Mouse (Mus musculus): ENCODE measurements around the gene Unk.
"Not testable (repeated sequence)": the region's sequence is repeated elsewhere in the genome, so short reads cannot be mapped to it uniquely, and the experiment has no call there.

Gene Unk

DNA sequence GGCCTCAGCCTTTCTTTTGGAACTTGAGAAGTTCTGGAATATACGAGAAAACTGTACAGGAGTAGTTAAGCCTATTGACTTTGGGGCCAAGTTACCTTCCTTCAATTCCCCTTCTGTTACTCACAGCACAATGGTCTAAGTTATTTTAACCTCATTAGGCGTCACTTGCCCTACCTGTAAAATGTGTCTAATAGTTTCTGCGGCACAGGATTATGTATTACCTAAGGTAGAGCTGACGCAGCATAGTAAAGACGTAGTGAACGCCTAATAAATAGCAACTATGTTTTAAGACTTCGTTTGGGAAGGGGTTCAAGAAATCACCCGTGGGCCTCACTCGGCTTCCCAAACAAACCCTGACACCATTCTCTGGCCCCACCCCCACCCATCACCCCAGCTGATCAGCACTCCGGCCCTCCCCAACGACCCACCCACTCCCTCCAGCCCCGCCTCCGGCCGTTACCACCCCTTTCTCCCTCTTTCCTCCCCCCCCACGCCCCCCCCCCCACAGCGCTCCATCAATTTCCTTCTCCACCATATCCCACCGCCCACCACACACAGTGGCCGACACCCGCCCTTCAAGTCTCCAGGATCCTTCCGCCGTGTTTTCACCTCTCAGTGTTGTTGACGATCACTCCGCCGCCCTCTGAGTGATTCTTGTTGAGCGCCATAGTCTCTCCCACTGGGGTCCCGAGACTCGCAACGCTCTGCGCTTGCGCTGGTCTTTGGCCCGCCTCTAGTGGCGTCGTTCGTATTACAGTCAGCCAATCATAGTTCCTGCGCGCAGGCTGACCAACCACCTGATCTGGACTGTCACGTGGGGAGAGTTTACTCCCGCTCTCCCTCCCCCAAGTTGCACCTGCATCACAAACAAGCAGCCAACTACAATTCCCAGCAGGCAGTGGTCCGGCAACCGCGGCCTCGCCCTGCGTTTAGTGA, 56.4 kb downstream of the Unk start, which contains the start of gene Wbp2:
Gene Wbp2 (minus strand): TSS at position 738 of the 936 bp plus-strand sequence.
- ATAC-seq (ENCODE audit: insufficient number of reproducible peaks, low FRiP score, low TSS enrichment) = peak; percentile 87

- peak; percentile 70; the same call in 1 of the 2 replicates for ATAC-seq (ENCODE audit: insufficient number of reproducible peaks, low FRiP score, low TSS enrichment)
These were observed 57.3 kb downstream of the Unk start for GRCm38 (mm10) chr11:116087194-116088130.

GRCm38 (mm10) chr11:116088188-116088587, 58.1 kb downstream of the Unk start:
- ATAC-seq (ENCODE audit: insufficient number of reproducible peaks, low FRiP score, low TSS enrichment) = no peak

GRCm38 (mm10) chr11:116088741-116089394, 58.7 kb downstream of the Unk start:
- no peak for ATAC-seq (ENCODE audit: insufficient number of reproducible peaks, low FRiP score, low TSS enrichment)

DNA sequence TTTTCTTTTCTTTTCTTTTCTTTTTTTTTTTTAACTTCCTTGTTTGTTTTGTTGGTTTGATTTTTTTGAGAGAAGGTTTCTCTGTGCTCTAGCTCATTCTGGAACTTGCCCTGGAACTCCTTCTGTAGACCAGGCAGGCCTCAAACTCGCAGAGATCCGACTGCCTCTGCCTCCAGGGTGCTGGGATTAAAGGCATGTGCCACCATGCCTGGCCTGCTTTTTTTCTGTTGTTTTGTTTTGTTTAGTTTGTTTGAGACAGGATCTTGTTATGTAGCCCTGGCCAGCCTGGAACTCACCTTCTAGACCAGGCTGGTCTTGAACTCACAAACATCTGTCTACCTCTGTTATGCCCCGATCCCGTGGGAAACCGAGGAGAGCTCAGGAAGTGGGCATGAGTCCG, 59.4 kb downstream of the Unk start:
- ATAC-seq (ENCODE audit: insufficient number of reproducible peaks, low FRiP score, low TSS enrichment) = no peak

- no peak for ATAC-seq (ENCODE audit: insufficient number of reproducible peaks, low FRiP score, low TSS enrichment)
These were observed 61.5 kb downstream of the Unk start for GRCm38 (mm10) chr11:116091591-116091990.

- not testable (repeated sequence) for ATAC-seq (ENCODE audit: insufficient number of reproducible peaks, low FRiP score, low TSS enrichment)
These were observed 62.8 kb downstream of the Unk start for GRCm38 (mm10) chr11:116092959-116093358.

DNA sequence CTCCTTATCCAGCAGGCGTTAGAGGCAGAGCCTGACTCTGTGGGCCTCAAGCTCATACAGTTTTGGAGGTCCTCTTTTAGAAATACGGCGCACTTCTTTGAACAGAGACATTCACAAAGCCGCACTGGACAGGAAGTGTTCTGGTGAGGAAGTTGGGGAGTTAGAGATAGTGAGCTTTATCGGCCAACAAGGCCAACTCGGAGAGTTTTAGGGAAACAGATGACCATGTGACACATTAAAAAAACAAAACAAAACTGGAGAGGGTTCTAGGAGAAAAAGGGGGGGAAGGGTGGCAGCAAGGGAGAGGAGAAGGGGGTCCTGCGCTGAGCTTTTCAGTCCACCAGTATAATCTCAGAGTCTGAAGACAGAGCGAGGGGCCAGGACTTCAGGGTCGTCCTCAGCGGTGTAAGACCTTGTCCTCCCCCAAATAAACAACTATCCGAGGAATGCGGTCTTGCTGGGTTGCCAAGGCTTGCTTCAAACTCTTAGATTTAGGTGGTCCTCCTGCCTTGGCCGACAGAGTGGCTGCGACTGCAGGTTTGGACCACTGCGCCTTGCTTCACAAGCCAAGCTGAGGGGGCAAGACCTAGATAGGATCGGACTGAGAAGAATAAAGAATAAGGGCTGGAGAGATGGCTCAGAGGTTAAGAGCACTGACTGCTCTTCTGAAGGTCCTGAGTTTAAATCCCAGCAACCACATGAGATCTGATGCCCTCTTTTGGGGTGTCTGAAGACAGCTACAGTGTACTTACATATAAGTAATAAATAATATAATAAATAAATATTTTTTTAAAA, 63.8 kb downstream of the Unk start:
- no peak for ATAC-seq (ENCODE audit: insufficient number of reproducible peaks, low FRiP score, low TSS enrichment)

- ATAC-seq (ENCODE audit: insufficient number of reproducible peaks, low FRiP score, low TSS enrichment) = no peak
These were observed 65.5 kb downstream of the Unk start for GRCm38 (mm10) chr11:116095573-116095972.

DNA sequence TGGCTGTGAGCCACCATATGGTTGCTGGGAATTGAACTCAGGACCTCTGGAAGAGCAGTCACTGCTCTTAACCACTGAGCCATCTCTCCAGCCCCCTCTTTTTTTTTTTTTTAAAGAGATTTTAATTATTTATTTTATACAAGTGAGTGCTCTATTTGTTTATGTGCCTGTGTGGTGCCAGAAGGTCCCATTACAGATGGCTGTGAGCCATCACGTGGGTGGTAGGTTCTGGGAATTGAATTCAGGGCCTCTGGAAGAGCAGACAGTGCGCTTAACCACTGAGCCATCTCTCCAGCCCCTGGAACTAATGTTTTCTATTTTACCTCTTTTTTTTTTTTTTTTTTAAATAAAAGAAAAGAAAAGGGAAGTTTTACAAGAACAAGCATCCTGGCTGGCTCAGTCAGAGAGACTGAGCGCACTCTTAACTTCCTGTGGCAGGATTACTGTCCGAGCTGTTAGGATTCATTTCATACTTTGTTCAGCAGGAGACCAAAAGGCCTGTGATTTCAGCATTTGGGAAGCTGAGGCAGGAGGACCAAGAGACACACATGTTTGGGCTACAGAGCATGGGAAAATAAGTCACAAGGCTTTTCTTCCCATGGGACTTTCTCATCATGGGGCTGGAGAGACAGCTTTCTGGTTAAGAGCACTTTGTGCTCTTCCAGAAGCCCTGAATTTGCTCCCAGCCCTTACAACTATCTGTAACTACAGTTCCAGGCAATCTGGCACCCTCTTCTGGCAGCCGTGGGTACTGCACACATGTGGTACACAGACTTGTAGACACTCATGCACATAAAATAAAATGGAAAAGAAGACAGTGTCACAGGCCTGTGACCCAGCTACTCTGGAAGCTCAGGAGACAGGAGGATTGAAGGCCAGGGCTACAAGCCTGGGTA, 66.3 kb downstream of the Unk start:
- no peak for ATAC-seq (ENCODE audit: insufficient number of reproducible peaks, low FRiP score, low TSS enrichment)

DNA sequence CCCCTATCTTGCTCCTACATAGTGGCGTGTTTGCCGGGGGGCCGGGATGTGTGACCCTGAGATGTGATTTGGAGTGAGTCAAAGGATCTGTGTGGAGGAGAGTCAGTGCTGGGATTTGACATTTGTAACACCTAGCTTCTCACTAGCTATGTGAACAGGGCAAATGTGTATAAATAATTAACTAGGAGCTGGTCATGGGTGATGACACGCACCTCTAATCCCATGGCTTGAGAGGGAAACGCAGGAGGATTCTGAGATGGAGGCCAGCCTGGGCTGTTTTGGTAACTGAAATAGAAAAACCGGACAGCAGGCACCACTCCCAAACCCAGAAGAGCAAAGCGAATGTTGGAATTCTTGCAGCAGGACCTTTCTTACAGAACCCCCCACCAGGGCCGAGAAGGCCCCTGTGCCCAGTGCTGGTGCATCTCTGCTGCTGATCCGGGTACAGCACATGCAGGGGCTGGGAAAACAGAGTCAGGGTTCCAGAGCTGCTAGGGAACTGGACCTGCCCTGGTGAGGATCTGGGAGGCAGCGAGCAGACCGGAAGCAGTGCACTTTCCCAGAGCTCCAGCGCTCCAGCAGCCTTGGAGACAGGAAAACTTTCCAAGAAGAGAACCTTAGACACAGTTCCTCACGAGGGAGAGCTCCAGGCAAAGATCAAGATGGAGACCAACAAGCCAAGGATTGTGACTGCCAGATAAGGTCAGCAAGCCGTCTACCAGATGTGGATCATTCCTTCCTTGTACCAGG, 68.8 kb downstream of the Unk start:
- ATAC-seq (ENCODE audit: insufficient number of reproducible peaks, low FRiP score, low TSS enrichment) = no peak

DNA sequence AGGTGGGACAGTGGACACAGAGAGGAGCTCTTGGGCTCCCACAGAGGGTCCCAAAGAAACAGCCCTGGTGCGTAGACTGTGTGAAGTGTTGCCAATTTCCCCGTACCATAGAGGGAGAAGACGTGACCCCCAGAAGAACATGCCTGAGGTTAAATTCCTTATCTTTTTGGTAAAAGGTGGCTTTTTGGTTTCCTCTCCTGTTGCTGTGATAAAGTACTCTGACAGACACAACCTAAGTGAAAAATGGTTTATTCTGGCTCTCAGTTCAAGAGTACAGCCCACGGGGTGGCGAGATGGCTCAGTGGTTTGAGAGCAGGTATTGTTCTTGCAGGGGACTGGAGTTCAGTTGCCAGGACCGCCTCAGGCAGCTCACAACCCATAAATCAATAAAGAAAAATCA, 69.3 kb downstream of the Unk start:
- no peak for ATAC-seq (ENCODE audit: insufficient number of reproducible peaks, low FRiP score, low TSS enrichment)

GRCm38 (mm10) chr11:116100385-116100784, 70.3 kb downstream of the Unk start:
- no peak for ATAC-seq (ENCODE audit: insufficient number of reproducible peaks, low FRiP score, low TSS enrichment)

GRCm38 (mm10) chr11:116100839-116101238, 70.7 kb downstream of the Unk start:
- no peak for ATAC-seq (ENCODE audit: insufficient number of reproducible peaks, low FRiP score, low TSS enrichment)

- ATAC-seq (ENCODE audit: insufficient number of reproducible peaks, low FRiP score, low TSS enrichment) = no peak
These were observed 71.8 kb downstream of the Unk start for GRCm38 (mm10) chr11:116101931-116102381.

GRCm38 (mm10) chr11:116102472-116102871, 72.3 kb downstream of the Unk start:
- ATAC-seq (ENCODE audit: insufficient number of reproducible peaks, low FRiP score, low TSS enrichment) = no peak

DNA sequence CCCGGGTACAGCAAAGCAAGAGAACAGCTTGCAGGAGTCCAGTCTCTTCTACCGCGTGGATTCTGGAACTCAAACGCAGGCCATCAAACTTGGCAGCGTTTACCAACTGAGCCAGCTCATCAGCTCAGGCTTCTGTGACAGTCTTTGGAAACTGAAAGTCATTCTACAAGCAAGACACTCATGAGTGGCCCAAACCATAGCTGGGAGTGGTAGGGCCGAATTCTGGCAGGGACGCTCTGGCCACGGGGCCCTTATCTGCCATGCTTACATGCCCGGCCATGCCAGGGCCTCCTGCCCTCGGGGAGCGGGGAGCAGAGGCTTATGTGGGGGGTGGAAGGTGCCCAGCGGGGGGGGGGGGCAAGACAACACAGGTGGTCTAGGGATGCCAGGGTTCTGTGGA, 73.5 kb downstream of the Unk start:
- ATAC-seq (ENCODE audit: insufficient number of reproducible peaks, low FRiP score, low TSS enrichment) = no peak
